Mouse (Mus musculus): ENCODE measurements around the gene Eloa. TPM values are rescaled to one million over a fixed set of nuclear protein-coding genes. Genes with fewer than 3 reads are reported as not detected.
"Not testable (repeated sequence)": the region's sequence is repeated elsewhere in the genome, so short reads cannot be mapped to it uniquely, and the experiment has no call there.

Gene Eloa
- polyA plus RNA-seq, 1 experiment from 2014 or later, result 44.8 TPM

DNA sequence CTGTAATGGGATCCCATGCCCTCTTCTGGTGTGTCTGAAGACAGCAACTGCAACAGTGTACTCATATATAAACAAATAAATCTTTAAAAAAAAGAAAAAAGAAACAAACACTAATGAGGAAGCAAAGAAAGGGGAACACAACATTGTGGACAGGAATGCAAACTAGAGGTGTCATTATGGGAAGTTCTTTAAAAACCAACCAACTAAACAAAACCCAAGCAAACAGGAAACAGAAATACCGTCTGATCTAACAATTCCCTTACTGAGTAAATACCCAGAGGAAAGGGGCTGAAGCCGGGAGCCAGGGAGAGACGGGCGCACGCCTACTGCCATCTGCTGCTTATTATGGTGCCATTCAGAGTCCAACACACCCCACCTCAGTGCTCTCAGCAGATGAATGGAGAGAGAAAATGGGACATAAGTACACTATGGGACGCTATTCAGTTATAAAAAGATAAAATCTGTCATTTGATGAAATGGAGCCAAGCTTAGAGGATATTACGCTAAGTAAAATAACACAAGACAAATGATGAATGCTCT is 40.0 kb downstream of the Eloa start:
- H3K4me2 ChIP-seq (replicated peaks), result no peak overlapping the region
- WGBS, result 40% methylated on average over 7 of the region's 7 CpGs
- peaks cover 14% of the 10 kb centered on the region for H3K4me1 ChIP-seq
- no peaks in the 10 kb centered on the region for H3K27me3 ChIP-seq
- H3K36me3 ChIP-seq, result peaks cover 44% of the 10 kb centered on the region
- no peak overlapping the region for H3K4me3 ChIP-seq (replicated peaks)
- H3K9me3 ChIP-seq (replicated peaks), result no peaks in the 10 kb centered on the region
- H3K27ac ChIP-seq (replicated peaks), result 0 out of 2 replicates have a peak overlapping the region, but pooled peaks have one; percentile 5
- H3K9ac ChIP-seq, result no peak overlapping the region
- no peak for ATAC-seq (ENCODE audit: insufficient number of reproducible peaks, low FRiP score, low TSS enrichment, low read depth)

DNA sequence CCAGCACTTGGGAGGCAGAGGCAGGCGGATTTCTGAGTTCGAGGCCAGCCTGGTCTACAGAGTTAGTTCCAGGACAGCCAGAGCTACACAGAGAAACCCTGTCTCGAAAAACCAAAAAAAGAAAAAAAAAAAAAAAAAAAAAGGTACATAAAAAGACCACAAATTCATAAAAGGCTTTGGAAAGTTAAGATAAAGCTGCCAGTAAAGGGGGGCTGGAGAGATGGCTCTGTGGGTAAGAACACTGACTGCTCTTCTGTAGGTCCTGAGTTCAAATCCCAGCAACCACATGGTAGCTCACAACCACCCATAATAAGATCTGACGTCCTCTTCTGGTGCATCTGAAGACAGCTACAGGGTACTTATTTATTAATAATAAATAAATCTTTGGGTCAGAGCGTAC is 41.3 kb downstream of the Eloa start:
- not testable (repeated sequence) for H3K27ac ChIP-seq (replicated peaks); ATAC-seq (ENCODE audit: insufficient number of reproducible peaks, low FRiP score, low TSS enrichment, low read depth); H3K9ac ChIP-seq; H3K4me1 ChIP-seq; H3K4me2 ChIP-seq (replicated peaks); H3K27me3 ChIP-seq; H3K4me3 ChIP-seq (replicated peaks); H3K9me3 ChIP-seq (replicated peaks)
- WGBS, result 93% methylated on average over 5 of the region's 5 CpGs
- peaks cover 57% of the 10 kb centered on the region for H3K36me3 ChIP-seq

DNA sequence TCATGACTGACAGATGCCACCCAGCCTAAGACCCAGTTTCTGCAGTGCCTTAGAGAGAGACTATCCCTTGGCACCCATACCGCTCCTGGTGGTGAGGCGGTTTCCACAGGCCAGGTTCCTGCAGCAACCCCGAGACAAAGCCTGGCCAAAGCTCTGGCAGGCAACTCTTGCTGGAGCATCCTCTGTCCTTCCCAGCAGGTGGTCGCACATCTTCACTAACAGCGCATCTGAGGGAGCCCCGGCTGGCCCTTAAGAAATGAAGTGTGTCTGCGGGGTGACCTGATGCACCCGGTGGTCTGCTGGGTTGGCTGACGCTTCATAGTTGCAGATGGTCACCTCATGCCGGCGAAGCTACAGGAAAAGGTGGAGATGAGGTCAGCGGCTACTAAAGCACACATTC is 45.4 kb downstream of the Eloa start:
- H3K9me3 ChIP-seq (replicated peaks), result no peaks in the 10 kb centered on the region
- H3K27me3 ChIP-seq, result no peaks in the 10 kb centered on the region
- 93% methylated on average over 12 of the region's 12 CpGs for WGBS
- H3K9ac ChIP-seq, result no peak overlapping the region
- no peak overlapping the region for H3K4me2 ChIP-seq (replicated peaks)
- H3K27ac ChIP-seq (replicated peaks), result no peak overlapping the region
- no peak overlapping the region for H3K4me3 ChIP-seq (replicated peaks)
- H3K4me1 ChIP-seq, result peaks cover 10% of the 10 kb centered on the region
- no peak for ATAC-seq (ENCODE audit: insufficient number of reproducible peaks, low FRiP score, low TSS enrichment, low read depth)
- peaks cover 38% of the 10 kb centered on the region for H3K36me3 ChIP-seq

DNA sequence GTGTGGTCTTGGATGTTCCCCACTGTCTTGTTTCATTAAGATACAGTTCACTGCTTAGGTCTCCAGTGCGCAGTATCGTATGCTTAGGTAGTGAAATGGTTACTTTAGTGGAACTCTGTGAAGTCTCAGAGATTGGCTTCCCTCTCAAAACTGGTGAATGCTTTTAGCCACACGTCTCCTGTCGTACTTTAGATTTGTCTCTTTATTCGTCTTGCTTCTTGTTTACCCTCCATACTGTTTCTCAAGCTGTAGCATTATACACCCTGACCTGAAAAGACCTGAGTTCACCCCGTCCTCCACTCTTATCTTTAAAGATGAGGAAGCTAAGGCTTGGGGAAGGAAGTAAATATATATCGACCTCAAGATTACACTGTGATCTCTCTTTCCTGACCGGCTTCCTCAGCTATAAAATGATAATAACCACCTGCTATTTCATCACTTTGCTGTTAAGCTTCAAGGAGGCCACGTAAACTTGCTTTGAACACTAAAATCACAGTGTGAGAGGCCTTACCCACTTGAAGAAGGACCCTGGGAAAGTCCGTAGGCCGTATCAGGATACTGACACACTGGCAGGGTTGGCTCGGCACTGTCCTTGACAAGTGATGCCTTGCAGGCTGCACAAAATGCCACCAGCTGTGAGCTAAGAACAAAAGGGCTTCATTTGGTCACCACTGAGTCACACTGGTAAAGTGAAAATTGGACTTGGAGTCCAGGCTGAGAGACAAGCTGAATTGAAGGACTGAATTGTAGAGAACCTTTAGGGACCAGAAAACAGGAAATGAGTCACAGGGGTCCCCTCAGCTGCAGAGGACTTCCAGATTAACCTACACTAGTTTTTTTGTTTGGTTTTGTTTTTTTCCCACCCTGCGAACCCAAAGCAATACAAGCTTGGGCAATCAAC is 48.4 kb downstream of the Eloa start:
- peak overlapping the region; percentile 78; the same call in 1 of the 2 replicates for H3K27ac ChIP-seq (replicated peaks)
- WGBS, result 75% methylated on average over 13 of the region's 13 CpGs
- H3K27me3 ChIP-seq, result no peaks in the 10 kb centered on the region
- H3K4me1 ChIP-seq, result peaks cover 22% of the 10 kb centered on the region
- H3K9me3 ChIP-seq (replicated peaks), result no peaks in the 10 kb centered on the region
- H3K4me3 ChIP-seq (replicated peaks), result peak overlapping the region; percentile 99
- ATAC-seq (ENCODE audit: insufficient number of reproducible peaks, low FRiP score, low TSS enrichment, low read depth), result no peak
- H3K4me2 ChIP-seq (replicated peaks), result peak overlapping the region; percentile 94
- H3K36me3 ChIP-seq, result peaks cover 50% of the 10 kb centered on the region
- H3K9ac ChIP-seq, result no peak overlapping the region

DNA sequence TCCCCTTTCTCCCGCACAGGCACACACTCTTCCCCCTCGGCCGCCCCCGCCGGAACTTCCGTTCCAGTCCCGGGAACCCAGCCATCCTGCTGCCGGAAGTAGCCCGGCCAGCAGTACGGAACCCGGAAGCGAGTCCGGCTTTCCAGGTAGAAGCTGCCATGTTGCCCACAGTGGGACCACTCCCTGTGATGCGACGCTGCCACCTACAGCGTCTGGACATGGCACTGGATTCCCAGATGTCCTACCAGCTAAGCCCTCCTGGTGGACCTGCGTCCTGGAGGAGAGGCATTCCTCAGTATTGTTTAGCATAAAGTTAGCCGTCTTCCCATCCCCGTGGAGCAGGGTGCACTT is 49.0 kb downstream of the Eloa start, which contains the start of gene Lypla2:
TSS of gene Lypla2 (minus strand) at position 71 of the 351 bp plus-strand sequence.
- Histone ChIP-seq H3K27me3 (no peaks in the 10 kb centered on the region), H3K9me3 (replicated peaks) (no peaks in the 10 kb centered on the region), H3K4me3 (replicated peaks) (peak within 1 kb of the TSS; percentile 99), H3K36me3 (peaks cover 56% of the 10 kb centered on the region), H3K4me2 (replicated peaks) (peak within 1 kb of the TSS; percentile 94), H3K27ac (replicated peaks) (peak within 1 kb of the TSS; percentile 78), H3K9ac (peak within 1 kb of the TSS; percentile 90), H3K4me1 (peaks cover 22% of the 10 kb centered on the region)
- peak; percentile 70 for ATAC-seq (ENCODE audit: insufficient number of reproducible peaks, low FRiP score, low TSS enrichment, low read depth)
- 2% methylated on average over 19 of the region's 19 CpGs for WGBS

DNA sequence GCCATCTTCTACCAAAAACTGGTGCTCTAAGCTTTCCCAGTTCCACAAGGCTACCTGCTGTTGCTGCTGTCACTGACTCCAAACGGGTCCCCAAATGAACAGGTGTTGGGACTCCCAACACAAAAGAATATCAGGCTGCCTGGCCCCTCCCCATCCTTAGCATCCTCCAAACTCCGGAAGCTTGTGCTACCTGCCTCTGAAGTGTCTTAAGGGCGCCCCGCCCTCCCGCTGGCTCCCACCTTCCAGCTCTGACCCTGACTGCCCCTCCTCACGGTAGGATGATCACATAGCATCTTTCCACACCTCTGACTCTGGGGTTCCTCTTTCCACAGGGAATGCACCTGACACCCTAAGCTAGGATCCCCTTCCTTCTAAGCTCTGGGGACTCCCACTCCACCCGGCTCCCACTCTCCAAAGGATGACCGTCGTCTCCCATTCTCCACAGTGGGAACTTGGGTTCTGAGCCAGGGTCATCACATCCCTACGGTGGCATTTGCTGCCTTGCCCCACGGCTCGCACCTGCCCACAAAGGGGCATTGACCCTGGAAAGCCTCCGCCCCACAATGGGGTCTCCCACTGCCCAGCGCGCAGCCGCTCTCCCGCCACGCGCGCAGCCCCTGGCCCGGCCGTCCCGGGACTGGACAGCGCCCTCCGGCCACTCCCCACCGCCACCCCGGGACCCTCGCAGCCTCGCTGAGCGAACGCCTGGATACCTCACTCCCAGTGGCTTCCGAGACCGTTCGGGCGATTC is 49.6 kb downstream of the Eloa start:
- Histone ChIP-seq H3K9ac (peak overlapping the region; percentile 90), H3K27ac (replicated peaks) (peak overlapping the region; percentile 78), H3K27me3 (no peaks in the 10 kb centered on the region), H3K36me3 (peaks cover 58% of the 10 kb centered on the region), H3K9me3 (replicated peaks) (no peaks in the 10 kb centered on the region), H3K4me1 (peaks cover 22% of the 10 kb centered on the region), H3K4me2 (replicated peaks) (peak overlapping the region; percentile 94), H3K4me3 (replicated peaks) (peak overlapping the region; percentile 99)
- peak; percentile 58 for ATAC-seq (ENCODE audit: insufficient number of reproducible peaks, low FRiP score, low TSS enrichment, low read depth)
- under 1% methylated on average over 35 of the region's 35 CpGs for WGBS

DNA sequence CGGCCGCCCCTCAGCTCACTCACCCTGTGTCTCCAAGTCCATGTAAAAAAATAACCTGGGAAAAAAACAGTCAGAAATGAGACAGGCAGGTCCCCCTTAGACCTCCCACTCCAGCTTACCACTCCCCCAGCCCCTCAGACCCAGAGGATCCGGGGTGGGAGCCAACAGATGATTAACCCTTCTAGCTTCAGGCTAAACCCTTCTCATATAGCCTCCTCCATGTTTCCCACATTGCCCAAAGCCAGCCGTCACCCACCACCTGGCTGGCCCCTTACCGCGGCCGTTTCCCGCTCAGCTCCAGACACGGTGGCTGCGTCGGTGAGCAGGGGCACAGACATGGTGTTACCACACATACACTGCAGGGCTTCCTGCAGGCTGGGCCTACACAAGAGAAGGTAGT is 51.0 kb downstream of the Eloa start:
- 0 out of 2 replicates have a peak overlapping the region, but pooled peaks have one; percentile 99 for H3K4me3 ChIP-seq (replicated peaks)
- no peak overlapping the region for H3K4me2 ChIP-seq (replicated peaks)

DNA sequence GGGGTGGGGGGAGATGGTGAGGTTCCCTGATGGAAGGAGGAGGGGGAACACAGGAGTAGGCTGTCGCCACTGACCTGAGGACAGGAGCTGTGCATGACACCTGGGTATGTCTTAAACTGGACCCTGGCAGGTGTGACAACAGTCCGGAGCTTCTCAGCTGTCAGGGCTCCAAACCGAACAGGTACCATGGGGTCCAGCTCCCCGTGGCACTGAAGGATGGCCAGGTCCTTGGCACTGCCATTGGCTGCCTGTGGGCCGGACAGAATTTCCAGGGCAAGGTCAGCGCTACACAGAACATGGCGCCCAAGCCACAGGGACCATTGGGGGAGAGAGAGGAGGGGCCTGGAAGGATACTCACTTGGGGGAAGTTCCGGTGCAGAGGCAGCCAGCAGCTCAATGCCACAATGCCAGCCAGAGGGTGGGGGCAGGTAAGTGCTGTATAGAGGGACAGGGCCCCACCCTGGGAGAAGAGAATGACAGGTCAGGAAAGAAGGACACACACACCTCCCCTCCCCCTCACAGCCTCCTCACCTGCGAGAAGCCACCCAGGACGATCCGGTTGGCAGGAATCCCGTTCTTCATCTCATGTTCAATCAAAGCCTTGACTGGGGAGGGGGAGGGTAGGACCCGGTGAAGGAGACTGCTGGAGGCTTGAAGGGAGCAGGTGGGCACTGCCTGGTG is 52.4 kb downstream of the Eloa start:
- no peak overlapping the region for H3K9ac ChIP-seq
- H3K4me3 ChIP-seq (replicated peaks), result no peak overlapping the region
- peaks cover 30% of the 10 kb centered on the region for H3K4me1 ChIP-seq
- H3K27ac ChIP-seq (replicated peaks), result no peak overlapping the region
- 86% methylated on average over 13 of the region's 13 CpGs for WGBS
- H3K36me3 ChIP-seq, result peaks cover 46% of the 10 kb centered on the region
- H3K4me2 ChIP-seq (replicated peaks), result no peak overlapping the region
- H3K9me3 ChIP-seq (replicated peaks), result no peaks in the 10 kb centered on the region
- H3K27me3 ChIP-seq, result no peaks in the 10 kb centered on the region
- ATAC-seq (ENCODE audit: insufficient number of reproducible peaks, low FRiP score, low TSS enrichment, low read depth), result no peak

More for the DNA sequence above, 51.0 kb downstream of the Eloa start:
- H3K9me3 ChIP-seq (replicated peaks), result no peaks in the 10 kb centered on the region
- 76% methylated on average over 11 of the region's 11 CpGs for WGBS
- H3K36me3 ChIP-seq, result peaks cover 56% of the 10 kb centered on the region
- no peak for ATAC-seq (ENCODE audit: insufficient number of reproducible peaks, low FRiP score, low TSS enrichment, low read depth)
- no peaks in the 10 kb centered on the region for H3K27me3 ChIP-seq
- no peak overlapping the region for H3K27ac ChIP-seq (replicated peaks)
- H3K4me1 ChIP-seq, result peaks cover 22% of the 10 kb centered on the region
- no peak overlapping the region for H3K9ac ChIP-seq

DNA sequence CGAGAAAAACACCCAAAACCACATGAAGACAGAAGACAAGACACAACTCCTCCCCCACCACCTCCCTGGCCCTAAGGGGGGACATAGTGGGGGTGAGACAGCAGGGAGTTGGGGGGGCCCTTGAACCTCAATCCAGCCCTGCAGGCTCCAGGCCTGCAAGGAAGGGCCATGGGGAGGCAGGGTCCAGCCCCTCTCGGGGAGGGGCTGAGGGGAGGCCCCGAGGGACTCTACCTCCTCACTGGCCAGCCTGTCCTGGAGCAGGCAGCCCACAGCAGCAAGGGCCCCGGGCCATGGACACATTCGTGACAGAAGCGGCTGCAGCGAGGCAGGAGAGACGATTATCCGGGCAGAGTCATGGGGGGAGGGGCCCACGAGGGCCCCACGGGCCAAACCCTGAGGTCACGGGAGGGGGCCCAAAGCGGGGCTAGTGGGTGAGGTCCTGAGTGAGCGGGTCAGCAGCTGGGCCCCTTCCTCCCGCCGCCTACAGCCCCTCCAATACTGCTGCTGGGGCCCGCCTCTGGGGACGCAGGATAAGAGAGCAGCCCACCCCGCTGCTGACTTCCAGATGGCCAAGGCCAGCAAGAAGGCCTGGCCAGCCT is 53.2 kb downstream of the Eloa start:
- Histone ChIP-seq H3K9ac (no peak overlapping the region), H3K9me3 (replicated peaks) (no peaks in the 10 kb centered on the region), H3K27me3 (no peaks in the 10 kb centered on the region), H3K27ac (replicated peaks) (no peak overlapping the region), H3K4me2 (replicated peaks) (no peak overlapping the region), H3K4me3 (replicated peaks) (no peak overlapping the region), H3K4me1 (peaks cover 32% of the 10 kb centered on the region), H3K36me3 (peaks cover 46% of the 10 kb centered on the region)
- WGBS, result 65% methylated on average over 19 of the region's 19 CpGs
- ATAC-seq (ENCODE audit: insufficient number of reproducible peaks, low FRiP score, low TSS enrichment, low read depth), result no peak

DNA sequence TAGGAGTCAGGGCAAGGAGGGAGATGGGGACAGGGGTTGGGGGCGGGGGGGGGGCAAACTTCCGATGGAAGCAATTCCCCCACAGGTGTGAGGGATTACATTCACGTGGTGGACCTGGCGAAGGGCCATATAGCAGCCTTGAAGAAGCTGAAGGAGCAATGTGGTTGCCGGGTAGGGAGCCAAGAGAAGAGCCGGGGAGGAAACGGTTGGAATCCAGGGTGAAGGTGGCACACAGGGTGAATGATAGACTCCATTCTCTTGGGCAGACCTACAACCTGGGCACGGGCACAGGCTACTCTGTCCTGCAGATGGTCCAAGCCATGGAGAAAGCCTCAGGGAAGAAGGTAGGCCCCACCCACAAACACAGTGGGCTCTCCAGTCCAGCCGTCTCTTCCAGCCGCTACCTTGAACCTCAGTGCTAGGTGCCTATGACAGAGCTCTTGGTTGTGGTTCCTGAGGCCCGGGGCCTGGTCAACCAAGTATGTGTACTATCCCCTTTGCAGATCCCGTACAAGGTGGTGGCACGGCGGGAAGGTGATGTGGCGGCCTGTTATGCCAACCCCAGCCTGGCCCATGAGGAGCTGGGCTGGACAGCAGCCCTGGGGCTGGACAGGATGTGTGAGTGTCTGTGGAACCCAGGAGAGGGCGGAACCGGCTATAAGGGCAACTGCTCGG is 54.3 kb downstream of the Eloa start:
- peaks cover 47% of the 10 kb centered on the region for H3K36me3 ChIP-seq
- 87% methylated on average over 18 of the region's 18 CpGs for WGBS
- no peak for ATAC-seq (ENCODE audit: insufficient number of reproducible peaks, low FRiP score, low TSS enrichment, low read depth)

More for the DNA sequence above, 54.3 kb downstream of the Eloa start:
- H3K4me3 ChIP-seq (replicated peaks), result no peak overlapping the region
- no peak overlapping the region for H3K4me2 ChIP-seq (replicated peaks)
- H3K9ac ChIP-seq, result no peak overlapping the region
- H3K9me3 ChIP-seq (replicated peaks), result no peaks in the 10 kb centered on the region
- peaks cover 39% of the 10 kb centered on the region for H3K4me1 ChIP-seq
- no peak overlapping the region for H3K27ac ChIP-seq (replicated peaks)
- H3K27me3 ChIP-seq, result no peaks in the 10 kb centered on the region
